Mouse (Mus musculus): Measurements from ENCODE around the gene Hyls1. TPM values are rescaled to one million over a fixed set of nuclear protein-coding genes. Genes with fewer than 3 reads are reported as not detected.

The Hyls1 gene
- polyA plus RNA-seq, 1 experiment = 5.8 TPM

- Histone ChIP-seq H3K4me3 (ENCODE audit: insufficient read depth, poor library complexity, severe bottlenecking) (no peak overlapping the region), H3K79me3 (ENCODE audit: low read depth) (no peaks in the 10 kb centered on the region), H3K36me3 (ENCODE audit: control insufficient read depth, insufficient read depth) (no peaks in the 10 kb centered on the region), H3K79me2 (ENCODE audit: control insufficient read depth, insufficient read depth) (no peaks in the 10 kb centered on the region), H3ac (ENCODE audit: control insufficient read depth, insufficient read length, low read depth) (no peak overlapping the region), H3K27me3 (ENCODE audit: control insufficient read depth, insufficient read depth, insufficient read length) (no peaks in the 10 kb centered on the region)
- TF ChIP-seq CEBPB (IDR thresholded peaks at IDR 0.05; ENCODE audit: low read depth) (no peak), FOSL1 (IDR thresholded peaks at IDR 0.05; ENCODE audit: insufficient read depth, low read length, poor library complexity, severe bottlenecking) (no peak), CTCF (IDR thresholded peaks at IDR 0.05; ENCODE audit: control insufficient read depth, insufficient read depth, insufficient read length) (no peak), USF1 (IDR thresholded peaks at IDR 0.05; ENCODE audit: low read depth) (no peak), MYOG (IDR thresholded peaks at IDR 0.05; ENCODE audit: control insufficient read depth, extremely low read depth, insufficient read length) (no peak), MAX (IDR thresholded peaks at IDR 0.05) (no peak), MYOD1 (IDR thresholded peaks at IDR 0.05; ENCODE audit: control insufficient read depth, insufficient read length, low read depth) (no peak)
These were observed 53.5 kb downstream of the Hyls1 start for GRCm38 (mm10) chr9:35516711-35517110.

GRCm38 (mm10) chr9:35516182-35516581 is 54.0 kb downstream of the Hyls1 start:
- Histone ChIP-seq H3K27me3 (ENCODE audit: control insufficient read depth, insufficient read depth, insufficient read length) (no peaks in the 10 kb centered on the region), H3K36me3 (ENCODE audit: control insufficient read depth, insufficient read depth) (no peaks in the 10 kb centered on the region), H3K4me3 (ENCODE audit: insufficient read depth, poor library complexity, severe bottlenecking) (no peak overlapping the region), H3K79me3 (ENCODE audit: low read depth) (no peaks in the 10 kb centered on the region), H3K79me2 (ENCODE audit: control insufficient read depth, insufficient read depth) (no peaks in the 10 kb centered on the region), H3ac (ENCODE audit: control insufficient read depth, insufficient read length, low read depth) (no peak overlapping the region)
- TF ChIP-seq CEBPB (IDR thresholded peaks at IDR 0.05; ENCODE audit: low read depth) (no peak), FOSL1 (IDR thresholded peaks at IDR 0.05; ENCODE audit: insufficient read depth, low read length, poor library complexity, severe bottlenecking) (no peak), MYOG (IDR thresholded peaks at IDR 0.05; ENCODE audit: control insufficient read depth, extremely low read depth, insufficient read length) (no peak), USF1 (IDR thresholded peaks at IDR 0.05; ENCODE audit: low read depth) (no peak), CTCF (IDR thresholded peaks at IDR 0.05; ENCODE audit: control insufficient read depth, insufficient read depth, insufficient read length) (no peak), MYOD1 (IDR thresholded peaks at IDR 0.05; ENCODE audit: control insufficient read depth, insufficient read length, low read depth) (no peak), MAX (IDR thresholded peaks at IDR 0.05) (no peak)

- no peaks in the 10 kb centered on the region for H3K79me3 ChIP-seq (ENCODE audit: low read depth)
- TF ChIP-seq CEBPB (IDR thresholded peaks at IDR 0.05; ENCODE audit: low read depth) (no peak), MYOG (IDR thresholded peaks at IDR 0.05; ENCODE audit: control insufficient read depth, extremely low read depth, insufficient read length) (no peak), USF1 (IDR thresholded peaks at IDR 0.05; ENCODE audit: low read depth) (no peak), CTCF (IDR thresholded peaks at IDR 0.05; ENCODE audit: control insufficient read depth, insufficient read depth, insufficient read length) (no peak), MAX (IDR thresholded peaks at IDR 0.05) (no peak), MYOD1 (IDR thresholded peaks at IDR 0.05; ENCODE audit: control insufficient read depth, insufficient read length, low read depth) (no peak), FOSL1 (IDR thresholded peaks at IDR 0.05; ENCODE audit: insufficient read depth, low read length, poor library complexity, severe bottlenecking) (no peak)
- H3K36me3 ChIP-seq (ENCODE audit: control insufficient read depth, insufficient read depth) = no peaks in the 10 kb centered on the region
- no peaks in the 10 kb centered on the region for H3K27me3 ChIP-seq (ENCODE audit: control insufficient read depth, insufficient read depth, insufficient read length)
- no peak overlapping the region for H3ac ChIP-seq (ENCODE audit: control insufficient read depth, insufficient read length, low read depth)
- H3K4me3 ChIP-seq (ENCODE audit: insufficient read depth, poor library complexity, severe bottlenecking) = no peak overlapping the region
- H3K79me2 ChIP-seq (ENCODE audit: control insufficient read depth, insufficient read depth) = no peaks in the 10 kb centered on the region
These were observed 56.3 kb downstream of the Hyls1 start for GRCm38 (mm10) chr9:35513900-35514299.

Other genes with a start within 250 kb of the Hyls1 start
- 39.9 TPM for gene Cdon, start 149.3 kb downstream of the Hyls1 start, polyA plus RNA-seq (2012; fragmentation: generic; extraction: Trizol)
- 0.02 TPM for gene Gm1113, start 52.1 kb downstream of the Hyls1 start, polyA plus RNA-seq (2012; fragmentation: generic; extraction: Trizol)
- gene Ddx25, start 11.9 kb downstream of the Hyls1 start, polyA plus RNA-seq (2012; fragmentation: generic; extraction: Trizol) = under 0.01 TPM
- 3.1 TPM for gene Pus3, start 11.8 kb downstream of the Hyls1 start, polyA plus RNA-seq (2012; fragmentation: generic; extraction: Trizol)
- gene Pate2, start 114 bp downstream of the Hyls1 start, polyA plus RNA-seq (2012; fragmentation: generic; extraction: Trizol) = 0.34 TPM
- not detected for gene Pate4, start 41.5 kb upstream of the Hyls1 start, polyA plus RNA-seq (2012; fragmentation: generic; extraction: Trizol)
- gene Pate3, start 77.8 kb upstream of the Hyls1 start, polyA plus RNA-seq (2012; fragmentation: generic; extraction: Trizol) = not detected
- gene Pate1, start 117.0 kb upstream of the Hyls1 start, polyA plus RNA-seq (2012; fragmentation: generic; extraction: Trizol) = 0.11 TPM
- not detected for gene Gm17677, start 170.7 kb upstream of the Hyls1 start, polyA plus RNA-seq (2012; fragmentation: generic; extraction: Trizol)
- gene Gm17727, start 207.7 kb upstream of the Hyls1 start, polyA plus RNA-seq (2012; fragmentation: generic; extraction: Trizol) = not detected
- not detected for gene Gm27235, start 219.7 kb upstream of the Hyls1 start, polyA plus RNA-seq (2012; fragmentation: generic; extraction: Trizol)
- gene D730048I06Rik, start 219.7 kb upstream of the Hyls1 start, polyA plus RNA-seq (2012; fragmentation: generic; extraction: Trizol) = not detected